Mouse (Mus musculus) megakaryocyte-erythroid progenitor cell, adult 5-6 weeks (primary cell): ENCODE results near the gene Gm7298. TPM values are rescaled to one million over a fixed set of nuclear protein-coding genes. Genes with fewer than 3 reads are reported as not detected.
"Not testable (repeated sequence)": the region's sequence is repeated elsewhere in the genome, so short reads cannot be mapped to it uniquely, and the experiment has no call there.

Experiments used
- ATAC-seq: replicated peaks from 2 replicates; pipeline ENCODE4 v1.8.0; 2016; ENCODE audit warnings: mild to moderate bottlenecking, inconsistent platforms; ENCODE audit not compliant: severe bottlenecking, poor library complexity, low FRiP score, low TSS enrichment
- total RNA-seq, 2 experiments: library from RNA; stranded (forward) in 1 of 2; stranded (reverse) in 1 of 2; fragments of 200-1000, 215-1000 nt in 1 of 2; fragments of >200 nt in 1 of 2; fragmentation: Nextera tagmentation in 1 of 2; gene quantifications; 2 replicates each; pipeline ENCODE4 v1.2.3; 2014 to 2017

Gm7298 gene
- not detected in 2 replicates for total RNA-seq (2014; fragmentation: Nextera tagmentation)
- not detected in 2 replicates for total RNA-seq (2017)

GRCm38 (mm10) chr6:121732632-121733031 lies at the start of gene Gm7298:
Gene Gm7298, plus strand, starts transcription at chr6:121732932.
- ATAC-seq: no peak

- no peak for ATAC-seq
These were observed 95.3 kb downstream of the Gm7298 start for GRCm38 (mm10) chr6:121828034-121828433.

DNA sequence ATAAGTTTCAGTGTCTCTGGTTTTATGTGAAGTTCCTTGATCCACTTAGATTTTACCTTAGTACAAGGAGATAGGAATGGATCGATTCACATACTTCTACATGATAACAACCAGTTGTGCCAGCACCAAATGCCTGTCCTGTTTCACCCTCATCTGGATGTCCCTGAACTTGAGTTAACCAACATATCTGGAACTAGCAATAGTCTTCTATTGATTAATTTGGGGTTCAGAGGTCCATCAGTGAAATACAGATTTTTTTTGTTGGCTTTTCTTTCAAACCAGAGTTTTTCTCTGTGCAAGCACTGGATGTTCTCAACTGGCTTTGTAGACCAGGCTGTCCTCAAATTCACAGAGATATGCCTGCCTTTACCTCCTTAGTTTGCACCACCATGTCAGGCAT lies 103.6 kb downstream of the Gm7298 start:
- ATAC-seq: no peak

DNA sequence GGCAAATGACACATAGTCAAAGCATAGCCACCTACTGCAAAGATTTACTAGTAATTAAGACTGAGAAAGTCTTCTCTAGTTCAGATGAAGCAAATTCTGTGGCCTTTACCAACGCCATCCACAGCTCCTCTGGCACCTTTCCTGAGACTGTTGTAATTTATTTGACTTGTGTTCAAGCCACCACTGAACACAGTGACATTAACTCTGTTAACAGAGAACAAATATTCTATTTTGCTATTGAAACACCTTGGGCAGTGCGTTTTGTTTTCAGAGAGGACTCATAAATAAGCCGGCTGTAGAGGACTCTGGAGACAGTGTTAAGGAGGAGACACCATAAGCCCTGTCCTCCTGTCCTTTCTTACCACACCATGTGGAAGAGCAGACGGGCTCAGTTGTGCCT lies 105.5 kb downstream of the Gm7298 start, which contains the start of gene Mug1:
Gene Mug1 (plus strand): TSS at position 271 of the 400 bp plus-strand sequence.
- ATAC-seq: not testable (repeated sequence)

Other genes starting within 250 kb of the Gm7298 start
- gene A2m, start 97.6 kb upstream of the Gm7298 start, total RNA-seq (2014; fragmentation: Nextera tagmentation): not detected in 2 replicates
- gene A2m, start 97.6 kb upstream of the Gm7298 start, total RNA-seq (2017): not detected in 2 replicates
- not detected in 2 replicates for gene Mug1, start 105.6 kb downstream of the Gm7298 start, total RNA-seq (2014; fragmentation: Nextera tagmentation)
- gene Mug1, start 105.6 kb downstream of the Gm7298 start, total RNA-seq (2017): not detected in 2 replicates